Mouse (Mus musculus) left cerebral cortex, adult 18-20 months (tissue): ENCODE measurements around the gene Aloxe3. TPM values are rescaled to one million over a fixed set of nuclear protein-coding genes. Genes with fewer than 3 reads are reported as not detected.

Source experiments
- DNase-seq, 2 experiments: peaks; one replicate each; pipeline ENCODE4 v3.0.0; 2021 to 2022; ENCODE audit warnings: low spot score in 2 of 2, mixed read lengths in 1 of 2
- total RNA-seq, 2 experiments: library from RNA; stranded (reverse); gene quantifications; 2 replicates each; pipeline ENCODE4 v1.2.3; 2021

Aloxe3 gene
- total RNA-seq, 2 experiments from 2014 or later = 4.4 to 6.8 TPM

DNA sequence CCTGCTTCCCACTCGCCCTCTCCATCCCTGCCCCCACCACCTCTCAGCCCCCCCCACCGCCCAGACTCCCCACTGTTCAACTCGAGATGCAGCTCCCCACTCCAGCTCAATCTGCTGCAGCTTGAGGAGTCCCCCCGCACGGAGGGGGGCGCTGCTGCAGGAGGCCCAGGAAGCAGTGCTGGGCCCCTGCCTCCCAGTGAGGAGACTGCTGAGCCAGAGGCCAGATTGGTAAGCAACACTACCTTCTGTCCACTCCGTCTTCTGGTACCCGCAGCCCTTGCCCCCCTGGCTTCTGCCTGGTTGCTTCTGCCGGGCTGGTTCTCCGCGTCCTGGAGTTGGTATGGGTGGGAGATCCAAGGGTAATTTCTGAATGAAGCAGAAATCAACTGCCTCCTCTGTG is 18.9 kb upstream of the Aloxe3 start:
- DNase-seq = no peak

DNA sequence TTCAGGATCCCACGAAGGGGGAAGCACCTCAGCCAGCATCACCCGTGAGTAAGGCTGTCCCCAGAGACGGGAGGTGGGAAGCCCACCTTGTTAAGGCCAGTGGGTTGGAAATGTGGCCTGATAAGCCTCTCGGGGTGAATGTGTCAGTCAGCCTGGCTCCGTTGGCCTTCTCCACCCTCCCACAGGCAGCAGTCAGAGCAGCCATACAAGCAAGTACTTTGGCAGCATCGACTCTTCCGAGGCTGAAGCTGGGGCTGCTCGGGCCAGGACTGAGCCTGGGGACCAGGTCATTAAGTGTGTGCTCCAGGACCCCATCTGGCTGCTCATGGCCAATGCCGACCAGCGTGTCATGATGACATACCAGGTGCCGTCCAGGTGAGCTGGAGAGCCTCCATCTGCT is 18.0 kb upstream of the Aloxe3 start:
- no peak for DNase-seq

DNA sequence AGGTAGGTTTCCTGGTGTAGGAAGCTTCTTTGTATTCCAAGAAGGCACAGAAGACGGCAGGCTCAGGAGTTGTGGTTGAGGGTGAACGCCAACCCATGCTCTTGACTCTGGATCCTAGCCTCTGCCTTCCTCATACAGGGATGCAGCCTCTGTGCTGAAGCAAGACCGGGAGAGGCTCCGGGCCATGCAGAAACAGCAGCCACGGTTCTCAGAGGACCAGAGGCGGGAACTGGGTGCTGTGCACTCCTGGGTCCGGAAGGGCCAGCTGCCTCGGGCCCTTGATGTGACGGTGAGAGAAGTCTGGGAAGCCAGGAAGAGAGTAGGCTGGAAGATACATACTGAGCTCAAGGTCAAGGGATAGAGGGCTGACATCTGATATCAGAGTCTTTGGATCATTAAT is 17.5 kb upstream of the Aloxe3 start:
- DNase-seq = no peak

DNA sequence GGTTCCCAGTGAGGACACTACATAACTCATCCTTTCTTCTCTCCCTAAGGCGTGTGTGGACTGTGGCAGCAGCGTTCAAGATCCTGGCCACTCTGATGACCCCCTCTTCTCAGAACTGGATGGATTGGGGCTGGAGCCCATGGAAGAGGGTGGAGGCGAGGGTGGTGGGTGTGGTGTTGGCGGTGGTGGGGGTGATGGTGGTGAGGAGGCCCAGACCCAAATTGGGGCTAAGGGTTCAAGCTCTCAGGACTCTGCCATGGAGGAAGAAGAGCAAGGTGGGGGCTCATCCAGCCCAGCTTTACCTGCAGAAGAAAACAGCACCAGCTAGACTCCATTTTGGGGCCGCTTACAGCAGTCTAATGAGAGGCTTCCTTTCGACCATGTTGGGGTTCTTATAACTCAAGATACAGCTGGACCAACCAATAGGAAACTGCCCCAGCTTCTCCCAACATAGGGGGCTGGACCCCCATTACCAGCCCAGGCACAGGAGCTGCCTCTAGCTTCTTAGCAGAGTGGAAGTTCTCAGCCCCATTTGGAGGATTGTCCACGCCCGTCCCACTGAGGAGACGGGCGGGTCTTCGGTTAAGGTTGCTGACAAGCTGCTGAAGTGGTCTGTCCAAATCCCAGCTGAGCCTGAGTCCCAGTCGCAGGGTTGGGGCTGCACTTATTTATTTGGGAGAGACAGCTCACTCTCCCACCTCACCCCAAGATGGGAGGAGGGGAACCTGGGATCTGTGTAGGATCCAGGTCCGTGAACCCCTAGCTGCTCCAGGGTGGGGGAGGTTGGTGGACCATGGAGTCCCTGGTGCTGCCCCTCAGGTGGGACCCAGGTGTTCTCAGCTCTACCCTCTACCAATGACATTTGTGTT is 16.4 kb upstream of the Aloxe3 start:
- no peak for DNase-seq

DNA sequence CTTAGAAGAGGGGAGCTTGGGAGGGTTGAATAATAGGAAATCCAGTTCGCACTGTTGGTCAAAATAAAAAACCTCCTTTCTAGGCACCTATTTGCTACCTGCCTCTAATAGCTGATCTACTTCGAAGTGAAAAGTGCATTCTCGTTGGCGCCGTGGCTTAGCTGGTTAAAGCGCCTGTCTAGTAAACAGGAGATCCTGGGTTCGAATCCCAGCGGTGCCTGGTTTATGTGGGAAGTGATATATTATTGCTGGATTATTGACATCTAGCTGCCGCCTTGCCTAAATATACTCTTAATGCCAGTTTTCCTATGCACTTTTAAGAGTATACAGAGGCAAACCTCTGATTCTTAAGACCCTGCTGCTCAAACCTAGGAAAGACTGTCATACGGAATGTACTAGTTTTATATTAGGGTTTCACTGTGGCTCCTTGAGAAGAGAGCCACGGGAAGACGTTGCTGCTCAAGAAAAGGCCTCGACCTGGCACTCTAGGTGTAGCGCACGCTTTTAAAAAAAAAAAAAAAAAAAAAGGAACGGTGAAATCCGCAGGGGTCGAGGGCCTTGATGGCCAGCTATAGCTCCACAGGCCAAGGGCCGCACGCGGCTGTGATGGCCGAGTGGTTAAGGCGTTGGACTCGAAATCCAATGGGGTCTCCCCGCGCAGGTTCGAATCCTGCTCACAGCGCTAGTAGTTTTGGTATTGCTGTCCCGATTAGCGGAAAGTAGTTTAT is 15.2 kb upstream of the Aloxe3 start:
- peak; percentile 86 to 91 for DNase-seq

DNA sequence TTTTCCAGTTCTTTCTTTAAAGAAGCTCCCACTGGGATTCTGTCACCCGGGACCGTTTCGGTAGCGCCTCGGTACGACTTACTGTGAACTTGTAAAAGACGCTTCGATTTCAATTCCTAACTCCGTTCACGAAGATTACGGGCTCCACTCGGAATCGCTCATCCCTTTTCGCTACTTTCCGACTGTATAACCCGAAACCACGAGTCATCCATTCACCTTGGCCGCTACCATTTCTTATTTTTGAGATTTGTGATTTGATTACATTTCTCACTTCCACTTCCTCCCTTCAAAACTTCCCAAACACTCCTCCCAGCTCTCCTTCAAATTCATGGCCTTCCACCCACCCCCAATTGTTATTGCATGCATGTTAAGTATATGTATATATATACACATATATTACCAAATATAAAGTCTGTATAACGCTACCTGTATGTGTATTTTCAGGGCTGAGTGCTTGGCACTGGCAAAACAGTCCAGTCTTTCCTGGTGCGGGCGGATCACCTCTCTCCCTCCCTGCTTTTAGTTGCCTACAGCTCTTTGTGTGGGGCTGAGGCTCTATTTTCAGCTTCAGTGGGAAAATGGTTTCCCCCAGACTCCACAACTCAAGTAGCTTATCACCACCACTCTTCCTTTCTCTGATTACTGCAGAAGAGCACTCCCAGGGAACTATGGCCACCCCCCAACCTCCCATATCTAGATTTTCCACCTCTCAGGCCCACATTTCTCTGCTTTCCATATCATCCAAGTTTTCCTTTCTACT is 14.5 kb upstream of the Aloxe3 start:
- DNase-seq = no peak

DNA sequence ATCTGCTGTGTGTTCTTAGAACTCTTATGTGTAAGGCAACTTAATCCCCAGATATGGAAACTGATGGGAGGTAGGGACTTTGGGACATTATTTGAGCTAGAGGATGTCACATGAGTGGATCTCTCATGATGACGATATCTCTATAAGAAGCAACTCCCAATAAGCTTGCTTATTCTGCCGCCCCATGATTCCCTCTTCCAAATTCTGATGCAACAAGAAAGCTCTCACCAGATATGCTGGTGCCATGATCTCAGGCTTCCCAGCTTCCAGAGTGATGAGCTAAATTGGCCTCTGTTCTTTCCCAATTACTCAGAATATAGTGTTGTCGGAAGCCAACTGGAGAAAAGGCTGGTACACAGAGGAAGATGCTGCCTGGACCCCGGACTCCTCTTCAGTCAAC is 13.8 kb upstream of the Aloxe3 start:
- DNase-seq = no peak

DNA sequence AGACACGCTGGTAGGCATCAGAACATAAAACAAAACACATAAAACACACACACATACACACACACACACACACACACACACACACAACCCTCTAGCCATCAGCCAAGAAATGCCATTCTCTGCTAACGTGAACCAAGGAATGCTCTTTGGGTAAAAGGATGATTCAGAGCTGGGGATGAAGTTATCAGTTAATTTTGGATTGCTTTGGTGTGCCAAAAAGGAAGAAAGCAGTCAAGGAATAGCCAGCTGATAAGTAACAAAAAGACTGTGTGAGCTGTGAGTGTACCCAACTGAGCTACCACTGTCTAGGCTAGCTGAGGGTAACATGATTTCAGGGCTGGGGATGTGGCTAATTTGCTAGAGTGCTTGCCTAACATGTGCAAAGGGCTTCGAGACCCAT is 11.7 kb upstream of the Aloxe3 start:
- no peak for DNase-seq

DNA sequence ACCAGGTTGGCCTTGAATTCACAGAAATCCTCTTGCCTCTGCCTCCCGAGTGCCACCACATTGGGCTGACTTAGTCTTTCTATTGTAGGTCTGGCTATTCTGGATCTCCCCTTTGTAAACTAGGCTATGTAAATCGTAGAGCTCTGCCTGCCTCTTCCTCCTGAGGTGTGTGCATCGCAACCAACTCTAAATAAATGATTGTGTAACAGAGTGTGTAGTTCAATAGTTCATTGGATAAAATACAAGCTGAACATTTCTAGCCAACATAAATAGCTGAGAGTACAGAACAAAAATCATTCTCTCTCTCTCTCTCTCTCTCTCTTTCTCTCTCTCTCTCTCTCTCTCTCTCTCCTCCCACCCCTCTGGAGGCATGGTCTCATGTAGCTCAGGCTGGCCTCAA is 11.1 kb upstream of the Aloxe3 start:
- DNase-seq = no peak

DNA sequence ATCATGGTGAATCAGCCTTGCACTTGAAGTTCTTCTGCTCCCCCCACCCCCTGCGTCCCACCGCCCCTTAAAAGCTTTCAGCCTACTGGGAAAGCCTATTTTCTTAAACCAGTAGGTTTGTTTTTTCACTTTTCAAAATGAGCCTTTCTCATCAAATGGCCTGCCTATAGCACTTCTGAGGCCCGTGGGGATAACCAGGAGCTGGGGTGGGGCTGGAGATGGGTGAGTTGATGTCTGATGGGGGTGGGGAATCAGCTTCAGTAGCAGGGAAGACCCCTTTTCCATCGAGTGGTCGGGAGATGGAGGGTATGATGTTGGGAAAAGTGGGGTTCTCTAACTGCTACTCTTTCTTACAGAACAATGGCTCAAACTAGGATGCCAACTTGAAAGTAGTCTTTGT is 8.9 kb upstream of the Aloxe3 start:
- no peak for DNase-seq

DNA sequence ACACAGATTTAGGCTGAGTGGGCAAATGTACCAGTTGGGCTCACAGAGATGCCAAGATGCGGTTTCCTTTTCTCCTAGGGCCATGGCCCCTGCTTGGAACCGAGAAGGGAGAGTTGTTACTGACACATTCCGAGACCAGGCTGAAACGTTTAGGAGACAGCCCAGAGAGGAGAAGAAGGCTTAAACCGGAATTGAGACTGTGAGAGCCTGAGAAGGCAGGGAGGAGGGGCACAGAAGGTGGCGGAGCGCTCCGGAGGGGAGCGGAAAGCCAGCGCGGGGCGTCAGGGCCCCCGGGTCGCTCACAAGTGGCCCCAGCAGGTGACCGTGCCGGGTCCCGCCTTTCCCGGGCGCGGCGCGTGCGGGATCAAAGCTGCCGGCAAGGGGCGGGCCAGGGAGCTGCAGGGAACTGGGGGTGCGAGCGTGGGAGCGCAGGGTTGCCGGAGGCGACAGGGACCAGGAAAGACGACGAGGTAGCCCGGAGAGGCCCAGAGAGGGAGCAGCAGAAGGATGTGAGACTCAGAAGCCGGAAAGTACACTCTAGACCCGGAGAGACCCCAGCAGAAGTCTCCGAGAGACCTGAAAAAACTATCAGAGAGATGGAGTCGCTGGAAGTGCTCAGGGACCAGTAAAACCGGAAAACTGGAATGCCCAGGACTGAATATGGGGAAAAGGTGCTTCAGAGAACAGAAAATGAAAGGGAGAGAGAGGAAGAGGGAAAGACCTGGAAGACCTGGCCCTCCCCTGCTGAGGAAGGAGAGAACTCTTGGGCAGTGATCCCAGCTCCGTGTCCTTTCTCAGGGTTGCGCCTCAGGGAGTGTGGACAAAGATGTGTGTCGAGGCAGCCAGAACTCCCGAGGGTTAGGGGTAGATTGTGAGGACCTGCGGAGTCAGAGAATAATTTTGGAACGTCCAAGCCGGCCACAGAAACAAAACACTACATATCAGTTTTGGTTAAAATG is 7.7 kb upstream of the Aloxe3 start:
- peak; percentile 51 to 58 for DNase-seq

DNA sequence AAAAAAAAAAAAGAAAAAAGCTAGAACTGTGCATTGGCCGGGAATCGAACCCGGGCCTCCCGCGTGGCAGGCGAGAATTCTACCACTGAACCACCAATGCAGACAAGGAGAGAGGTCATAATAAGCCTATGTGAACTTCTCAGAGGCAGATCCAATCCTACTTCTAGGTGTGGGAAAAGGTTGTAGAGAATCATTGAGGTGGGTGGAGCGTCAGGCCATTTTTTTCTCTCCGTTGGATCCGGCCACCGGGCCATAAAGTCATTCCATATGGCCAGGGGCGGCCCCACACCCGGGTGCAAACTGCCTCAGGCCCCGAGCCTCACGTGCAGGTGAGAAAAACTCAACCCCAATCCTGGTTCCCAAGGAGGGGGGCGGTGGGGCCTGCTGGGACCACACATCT is 6.9 kb upstream of the Aloxe3 start:
- peak; percentile 87 to 92 for DNase-seq

DNA sequence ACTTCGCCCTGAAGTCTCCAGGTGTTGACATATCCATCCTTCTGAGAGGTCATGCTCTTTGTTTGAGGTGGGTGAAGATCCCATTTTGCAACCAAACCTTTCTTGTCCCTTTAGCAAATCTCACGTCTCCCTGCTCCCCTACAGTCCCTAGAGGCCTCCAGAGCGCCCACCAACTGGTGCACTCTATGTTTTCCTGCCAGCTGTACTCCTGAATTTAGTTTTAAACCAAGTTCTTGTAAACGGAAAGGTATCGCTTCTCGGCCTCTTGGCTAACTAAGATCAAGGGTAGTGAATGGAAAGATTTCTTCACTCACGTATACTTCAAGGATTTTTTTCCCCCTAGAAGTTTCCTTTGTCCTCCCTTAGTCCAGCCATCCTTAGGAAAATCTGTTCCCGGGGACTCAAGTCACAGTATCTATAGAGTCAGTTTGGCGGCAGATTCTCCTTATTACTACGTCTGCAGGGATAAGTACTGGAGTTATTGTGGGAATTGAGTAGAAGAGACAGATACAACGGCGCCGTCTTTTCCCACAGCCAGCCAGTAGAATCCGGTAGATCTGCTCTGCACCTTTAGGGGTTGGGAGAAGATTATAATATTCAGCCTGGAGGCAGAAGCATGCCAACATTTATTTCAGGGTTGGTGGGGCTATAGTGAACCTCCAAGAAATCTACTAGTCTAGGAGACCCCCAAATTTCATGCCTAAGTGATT is 6.1 kb upstream of the Aloxe3 start:
- no peak for DNase-seq

DNA sequence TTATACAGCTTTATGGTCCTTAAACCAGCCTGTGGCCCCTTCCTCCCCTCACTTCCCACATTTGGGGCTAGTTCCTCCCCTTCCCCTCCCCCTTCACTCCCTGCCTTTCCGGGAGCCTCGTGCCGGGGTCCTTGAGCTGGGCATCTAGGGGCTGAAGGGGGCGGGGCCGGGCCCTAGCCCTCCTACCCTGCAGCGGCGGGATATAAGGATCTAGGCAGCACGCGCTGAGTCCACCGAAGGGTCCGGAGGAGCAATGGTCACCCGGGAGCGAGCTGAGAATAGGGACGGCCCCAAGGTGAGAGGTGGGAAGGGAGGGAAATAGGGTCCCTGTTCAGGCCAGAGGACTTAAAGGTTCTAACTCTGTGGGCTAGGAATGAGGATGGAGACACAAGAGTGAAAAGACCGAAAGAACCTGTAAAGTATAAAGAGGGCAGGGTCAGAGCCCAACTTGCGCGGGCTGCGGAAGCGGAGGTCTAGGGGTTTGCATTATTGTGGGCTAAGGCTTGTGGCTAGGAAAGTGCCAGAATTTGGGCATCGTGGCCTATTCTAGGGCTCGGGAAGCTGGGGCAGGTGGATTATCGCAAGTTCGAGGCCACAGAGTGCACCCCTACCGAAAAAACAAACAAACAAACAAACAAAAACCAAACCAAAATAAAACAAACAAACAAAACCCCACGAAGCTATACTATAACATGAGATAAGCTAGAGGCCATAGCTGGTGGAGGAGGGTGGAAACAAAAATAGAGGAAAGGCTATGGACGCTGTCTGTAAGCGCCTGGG is 5.3 kb upstream of the Aloxe3 start, which contains the start of gene Hes7:
TSS of gene Hes7 (plus strand) at position 184 of the 780 bp plus-strand sequence.
- no peak for DNase-seq

DNA sequence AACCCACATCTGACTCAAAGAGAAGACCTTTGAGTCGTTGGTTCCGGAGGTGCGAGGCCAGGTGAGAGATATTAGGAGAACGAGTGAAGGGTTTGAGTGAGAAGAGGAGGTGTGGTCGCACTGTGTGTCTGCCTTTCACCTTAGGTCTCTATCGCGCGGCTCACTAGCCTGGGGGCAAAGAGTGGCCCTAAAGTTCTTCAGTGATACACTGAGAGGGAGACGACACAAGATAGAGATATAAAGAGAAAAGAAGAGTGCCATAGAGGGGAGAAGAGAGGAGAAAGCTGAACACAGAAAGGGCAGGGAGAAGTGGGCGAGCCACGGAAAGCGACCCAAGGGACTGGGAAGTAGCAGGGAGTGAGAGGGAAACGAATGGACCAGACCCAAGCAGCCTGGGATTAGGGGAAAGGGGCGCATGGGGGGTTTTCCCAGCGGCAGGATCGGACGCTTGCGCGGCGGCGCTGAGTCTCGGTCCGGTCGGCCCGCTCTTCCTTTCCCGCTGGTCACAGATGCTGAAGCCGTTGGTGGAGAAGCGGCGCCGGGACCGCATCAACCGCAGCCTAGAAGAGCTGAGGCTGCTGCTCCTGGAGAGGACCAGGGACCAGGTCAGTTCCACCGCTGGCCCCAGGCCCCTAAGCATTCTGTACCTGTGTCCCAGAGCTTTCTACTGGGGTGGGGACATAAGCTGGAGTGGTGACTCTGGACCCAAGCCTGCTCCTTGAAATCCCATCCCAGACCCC is 4.5 kb upstream of the Aloxe3 start:
- no peak for DNase-seq

DNA sequence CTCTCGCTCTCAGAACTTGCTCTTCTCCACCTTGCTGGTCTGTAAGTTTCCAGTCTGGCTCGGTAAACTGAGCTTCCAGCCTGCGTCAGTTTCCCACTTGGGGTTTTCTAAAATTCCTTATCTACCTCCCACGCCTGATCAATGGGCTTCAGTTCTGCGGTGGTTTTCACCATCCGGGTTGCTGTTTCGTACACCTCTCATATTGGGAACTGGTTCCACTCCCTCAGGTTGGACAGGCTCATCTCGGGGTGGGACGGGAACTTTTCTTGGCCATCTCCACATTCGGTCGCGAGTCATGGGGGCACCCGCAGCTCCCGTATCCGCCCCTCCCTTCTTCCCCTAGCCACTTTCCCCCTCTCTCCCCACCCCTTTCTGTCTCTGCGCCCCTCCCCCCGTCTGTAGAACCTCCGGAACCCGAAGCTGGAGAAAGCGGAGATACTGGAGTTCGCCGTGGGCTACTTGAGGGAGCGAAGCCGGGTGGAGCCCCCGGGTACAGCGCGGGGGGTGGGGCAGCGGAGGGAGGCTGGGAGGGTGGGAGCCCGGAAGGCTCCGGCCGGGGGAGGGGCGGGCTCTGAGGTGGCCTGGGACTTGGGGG is 3.9 kb upstream of the Aloxe3 start:
- no peak for DNase-seq

DNA sequence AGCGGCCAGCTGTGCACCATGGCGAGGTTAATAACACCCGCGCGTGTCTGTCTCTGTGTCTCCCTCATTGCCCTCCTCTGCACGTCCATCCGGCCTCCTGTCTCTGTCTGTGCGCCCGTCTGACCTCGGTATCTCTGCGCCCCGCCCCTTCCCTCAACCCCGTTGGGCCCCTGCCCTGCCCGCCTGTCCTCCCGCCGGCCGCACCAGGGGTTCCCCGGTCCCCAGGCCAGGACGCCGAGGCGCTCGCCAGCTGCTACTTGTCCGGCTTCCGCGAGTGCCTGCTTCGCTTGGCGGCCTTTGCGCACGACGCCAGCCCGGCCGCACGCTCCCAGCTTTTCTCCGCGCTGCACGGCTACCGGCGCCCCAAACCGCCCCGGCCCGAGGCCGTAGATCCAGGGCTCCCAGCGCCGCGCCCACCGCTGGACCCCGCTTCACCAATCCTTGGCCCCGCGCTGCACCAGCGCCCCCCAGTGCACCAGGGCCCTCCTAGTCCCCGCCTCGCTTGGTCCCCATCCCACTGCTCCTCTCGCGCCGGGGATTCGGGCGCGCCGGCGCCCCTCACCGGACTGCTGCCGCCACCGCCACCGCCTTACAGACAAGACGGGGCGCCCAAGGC is 3.3 kb upstream of the Aloxe3 start, which contains the start of gene 9130213A22Rik:
TSS of gene 9130213A22Rik (minus strand) at position 254 of the 616 bp plus-strand sequence.
- DNase-seq = peak; percentile 80 to 86
